Mouse (Mus musculus): Measurements from ENCODE around the gene Rangap1.
"Not testable (repeated sequence)": the region's sequence is repeated elsewhere in the genome, so short reads cannot be mapped to it uniquely, and the experiment has no call there.

Rangap1 gene

GRCm38 (mm10) chr15:81739924-81740323 lies 5.4 kb downstream of the Rangap1 start:
- DNase-seq: no peak

DNA sequence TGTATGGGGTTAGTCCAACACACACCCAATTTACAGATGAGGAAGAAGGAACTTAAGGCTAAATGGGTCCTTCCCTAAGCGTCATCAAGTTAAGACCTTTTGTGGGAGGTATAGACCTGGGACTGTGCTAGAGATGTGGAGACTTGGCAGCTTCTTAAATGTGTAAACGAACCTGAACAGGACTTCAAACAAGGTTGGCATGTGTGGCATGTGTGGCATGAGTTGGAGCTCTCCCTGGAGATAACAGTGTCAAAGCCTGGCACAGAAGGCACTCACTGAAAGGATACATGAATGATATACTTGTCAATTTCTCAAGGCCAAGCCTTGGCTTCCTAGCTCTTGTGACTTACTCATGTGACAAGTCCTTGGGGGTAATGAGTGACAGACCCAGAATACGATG lies 6.0 kb downstream of the Rangap1 start:
- DNase-seq: no peak

GRCm38 (mm10) chr15:81735075-81735474 lies 10.3 kb downstream of the Rangap1 start:
- DNase-seq: no peak

DNA sequence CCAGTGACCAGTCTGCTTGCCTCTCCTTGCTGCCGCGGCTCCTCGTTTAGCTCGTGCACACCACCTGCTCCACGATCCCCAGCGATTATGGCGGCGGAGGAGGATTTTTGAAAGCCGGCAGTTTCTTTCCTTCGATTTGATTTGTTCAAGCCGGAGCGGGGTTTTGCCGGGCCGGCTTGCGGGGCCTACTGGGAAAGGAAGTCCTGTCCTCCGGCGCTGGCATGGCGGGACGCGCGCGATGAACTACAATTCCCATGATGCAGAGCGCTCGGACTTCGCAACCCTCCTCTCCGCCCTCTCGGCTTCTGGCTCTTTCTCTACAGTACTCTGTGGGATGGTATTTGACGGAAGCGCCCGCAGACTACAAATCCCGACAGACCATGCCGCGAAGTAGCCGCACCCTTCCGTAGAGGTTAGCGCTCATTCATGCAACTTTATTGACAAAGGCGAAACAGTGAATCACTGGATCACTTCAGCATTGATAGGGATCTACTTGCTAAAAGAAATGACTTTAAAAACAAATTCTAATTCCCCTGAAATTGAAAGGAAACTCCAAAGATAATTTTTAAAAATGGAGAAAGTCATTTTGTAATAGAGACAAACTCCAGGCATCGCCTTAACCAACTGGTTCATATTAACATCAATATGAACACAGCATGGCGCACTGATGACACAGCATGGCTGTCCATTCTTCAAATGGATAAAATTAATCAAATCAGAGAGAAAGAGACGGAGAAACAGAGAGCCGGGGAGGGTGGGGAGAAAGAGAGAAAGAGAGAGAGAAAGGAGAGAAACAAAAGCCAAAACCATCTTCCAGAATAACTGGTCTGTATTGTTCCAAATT lies 15.3 kb downstream of the Rangap1 start:
- DNase-seq: peak; percentile 97

DNA sequence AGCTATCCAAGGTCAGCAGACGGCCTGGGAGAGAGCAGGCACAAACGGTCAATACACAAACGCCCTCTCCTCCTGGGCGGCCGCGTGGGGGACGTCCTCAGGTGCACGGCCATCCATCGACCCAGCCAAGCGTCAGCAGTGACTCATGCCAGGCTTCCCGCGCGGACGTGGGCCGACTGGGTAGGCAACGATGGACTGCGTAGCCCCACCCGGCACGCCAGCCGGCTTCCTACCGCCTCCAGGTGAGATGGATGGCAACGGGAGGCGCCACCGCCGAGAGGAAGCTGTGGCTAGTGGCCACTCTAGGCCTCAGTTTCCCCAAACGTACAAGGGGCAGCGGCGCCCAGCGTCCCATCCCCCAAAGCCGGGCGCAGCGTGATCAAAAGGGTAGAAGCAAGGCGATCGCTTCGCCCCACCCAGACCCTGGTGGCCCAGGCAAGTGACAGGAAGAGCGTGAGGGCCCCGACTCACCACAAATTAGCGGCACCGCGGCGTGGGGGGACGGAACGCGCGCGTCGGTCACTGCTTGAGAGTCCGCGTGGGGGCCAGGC lies 16.0 kb downstream of the Rangap1 start:
- peak; percentile 37 to 43 for DNase-seq

DNA sequence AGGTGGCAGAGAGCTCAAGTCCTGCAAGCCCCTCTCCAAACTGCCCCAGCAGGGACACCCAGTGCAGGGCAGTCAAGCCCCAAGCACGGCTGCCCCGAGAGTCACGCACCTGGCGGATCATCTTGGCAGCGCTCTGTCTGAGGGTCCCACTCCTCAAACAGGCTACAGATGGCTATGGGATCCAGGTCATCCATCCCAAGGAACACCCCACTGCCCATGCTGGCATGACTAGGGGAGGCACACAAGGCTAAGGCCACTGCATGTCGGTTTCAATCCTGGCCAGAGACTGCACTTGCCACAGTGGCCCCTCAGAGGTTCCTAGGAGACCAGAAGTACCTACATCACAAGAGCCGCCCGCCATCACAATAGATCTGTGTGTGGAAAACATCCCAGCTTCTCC lies 19.4 kb downstream of the Rangap1 start:
- DNase-seq: no peak

GRCm38 (mm10) chr15:81723653-81724052 lies 21.7 kb downstream of the Rangap1 start:
- no peak for DNase-seq

GRCm38 (mm10) chr15:81722361-81722760 lies 23.0 kb downstream of the Rangap1 start:
- no peak for DNase-seq

DNA sequence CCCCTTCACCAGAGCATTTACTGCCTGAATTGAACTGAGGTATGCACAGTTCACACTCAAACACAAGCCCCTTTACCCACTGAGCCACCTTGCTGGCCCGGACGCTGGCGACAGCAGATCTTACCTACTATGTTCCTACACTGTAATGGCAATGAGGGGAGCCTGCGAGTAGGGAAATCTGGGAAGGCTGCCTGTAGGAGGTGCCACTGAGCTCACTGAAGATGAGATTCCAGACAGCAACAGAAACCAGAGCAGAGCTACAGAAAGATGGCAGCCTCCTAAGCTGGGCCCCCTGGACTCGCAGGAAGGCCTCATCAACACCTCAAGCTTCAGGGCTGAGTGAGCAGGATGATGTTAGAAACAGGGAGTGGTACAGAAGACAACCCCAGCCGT lies 26.2 kb downstream of the Rangap1 start:
- DNase-seq: no peak

GRCm38 (mm10) chr15:81718336-81719138 lies 26.8 kb downstream of the Rangap1 start:
- DNase-seq: no peak

- DNase-seq: no peak
Measured at GRCm38 (mm10) chr15:81713742-81714141, 31.6 kb downstream of the Rangap1 start.

DNA sequence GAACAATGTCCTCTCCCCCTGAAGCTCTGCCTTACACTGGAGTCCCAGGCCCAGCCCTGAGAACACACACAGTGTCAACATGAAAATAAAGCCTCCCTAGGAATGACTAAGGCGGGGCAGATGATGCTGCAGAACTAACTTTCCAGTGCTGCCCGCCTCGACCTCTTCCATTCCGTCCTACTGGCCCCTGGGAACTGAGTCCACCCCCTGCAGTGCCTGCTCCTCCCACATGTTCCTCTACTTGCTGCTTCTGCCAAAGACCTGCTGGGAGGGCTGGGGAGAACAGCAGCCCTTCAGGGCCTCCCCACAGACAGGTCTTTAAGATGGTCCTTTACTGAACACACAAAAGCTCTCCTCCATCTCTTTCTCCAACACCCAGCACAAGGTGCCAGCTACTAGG lies 34.5 kb downstream of the Rangap1 start:
- DNase-seq: no peak

DNA sequence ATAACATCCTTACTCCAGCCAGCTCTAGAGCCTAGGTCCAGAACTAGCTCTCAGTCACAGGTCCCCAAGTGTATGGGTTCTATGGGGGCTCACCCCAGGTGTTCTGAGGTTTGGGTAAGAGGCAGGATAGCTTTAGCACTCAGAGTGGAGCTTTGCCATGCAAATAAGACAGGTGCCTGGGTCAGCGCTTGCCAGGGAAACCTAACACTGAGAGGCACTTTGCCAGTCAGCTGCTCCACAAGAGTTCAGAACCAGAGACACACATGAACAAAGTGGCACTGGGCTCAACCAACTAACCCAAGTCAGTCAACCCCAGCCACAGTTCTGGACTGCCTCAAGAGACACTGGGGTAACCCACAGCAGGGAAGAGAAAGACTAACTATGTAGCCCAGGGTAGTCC lies 35.6 kb downstream of the Rangap1 start:
- DNase-seq: no peak

GRCm38 (mm10) chr15:81708991-81709390 lies 36.3 kb downstream of the Rangap1 start:
- DNase-seq: no peak

DNA sequence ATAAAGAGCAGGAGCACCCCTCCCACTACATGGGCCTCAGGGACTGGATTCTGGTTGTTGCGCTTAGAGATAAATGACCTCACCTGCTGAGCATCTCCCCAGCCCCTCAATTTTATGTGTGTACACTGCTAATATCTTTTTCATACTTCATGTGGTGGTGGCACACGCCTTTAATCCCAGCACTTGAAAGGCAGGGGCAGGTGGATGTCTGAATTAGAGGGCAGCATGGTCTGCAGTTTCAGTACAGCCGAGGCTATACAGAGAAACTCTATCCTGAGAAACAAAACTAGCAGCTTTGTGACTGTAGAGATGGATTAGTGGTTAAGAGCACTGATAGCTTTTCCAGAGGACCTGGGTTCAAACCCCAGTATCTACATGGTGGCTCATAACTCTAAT lies 42.2 kb downstream of the Rangap1 start:
- DNase-seq: no peak

DNA sequence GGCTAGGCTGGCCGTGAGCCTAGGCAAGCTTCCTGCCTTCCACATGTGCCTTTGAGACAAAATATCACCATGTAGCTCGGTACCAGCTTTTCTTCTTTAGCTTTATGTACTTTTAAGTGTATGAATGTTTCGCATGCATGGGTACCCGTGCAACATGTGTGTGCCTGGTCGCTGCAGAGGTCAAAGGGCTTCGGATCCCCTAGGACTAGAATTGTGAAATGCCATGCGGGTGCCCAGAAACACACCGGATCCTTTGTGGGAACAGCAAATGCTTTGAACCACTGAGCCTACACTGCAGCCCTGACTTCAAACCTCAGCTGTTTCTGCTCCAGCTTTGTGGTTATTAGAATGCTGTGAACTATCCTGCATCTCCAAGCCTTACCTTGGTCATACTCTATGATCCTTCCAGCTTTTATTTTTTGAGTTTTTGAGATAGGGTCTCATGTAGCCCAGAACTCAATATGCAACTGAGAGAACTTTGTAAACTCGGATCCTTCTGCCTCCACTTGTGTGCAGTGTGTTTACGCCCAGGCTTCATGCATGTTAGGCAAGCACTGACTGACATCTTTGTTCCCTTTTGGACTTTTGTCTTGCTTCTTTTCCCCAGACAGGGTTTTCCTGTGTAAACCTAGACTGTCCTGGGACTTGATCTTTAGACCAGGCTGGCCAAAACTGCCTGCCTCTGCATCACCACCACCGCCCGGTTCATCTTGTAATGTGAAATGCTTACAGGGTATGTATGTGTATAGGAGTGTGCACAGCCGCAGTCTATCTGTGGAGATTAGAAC lies 42.8 kb downstream of the Rangap1 start:
- no peak for DNase-seq

- not testable (repeated sequence) for DNase-seq
Measured at GRCm38 (mm10) chr15:81701350-81701749, 44.0 kb downstream of the Rangap1 start.

DNA sequence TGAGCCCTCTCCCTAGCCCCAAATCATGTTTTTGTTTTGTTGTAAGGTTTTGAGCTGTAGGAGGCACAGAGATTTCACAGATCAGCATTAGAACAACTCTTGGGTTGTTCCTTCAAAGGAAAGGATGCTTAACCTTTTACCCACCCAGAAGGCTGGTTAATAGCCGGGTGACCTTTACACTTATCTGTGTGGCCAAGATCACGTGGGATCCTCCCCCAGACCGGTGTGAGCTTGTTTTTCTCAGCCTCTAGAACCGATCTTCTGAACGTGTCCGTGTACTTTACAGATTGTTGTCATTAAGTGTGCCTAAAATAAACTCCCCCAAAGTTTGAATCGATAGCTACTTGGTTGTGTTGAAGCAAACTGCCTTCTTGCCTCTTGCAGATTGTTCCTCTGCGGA lies 44.7 kb downstream of the Rangap1 start:
- DNase-seq: no peak

- no peak for DNase-seq
Measured at GRCm38 (mm10) chr15:81700161-81700560, 45.2 kb downstream of the Rangap1 start.

GRCm38 (mm10) chr15:81698532-81698931 lies 46.8 kb downstream of the Rangap1 start:
- DNase-seq: no peak

GRCm38 (mm10) chr15:81697847-81698246 lies 47.5 kb downstream of the Rangap1 start:
- peak; percentile 38 to 41 for DNase-seq

DNA sequence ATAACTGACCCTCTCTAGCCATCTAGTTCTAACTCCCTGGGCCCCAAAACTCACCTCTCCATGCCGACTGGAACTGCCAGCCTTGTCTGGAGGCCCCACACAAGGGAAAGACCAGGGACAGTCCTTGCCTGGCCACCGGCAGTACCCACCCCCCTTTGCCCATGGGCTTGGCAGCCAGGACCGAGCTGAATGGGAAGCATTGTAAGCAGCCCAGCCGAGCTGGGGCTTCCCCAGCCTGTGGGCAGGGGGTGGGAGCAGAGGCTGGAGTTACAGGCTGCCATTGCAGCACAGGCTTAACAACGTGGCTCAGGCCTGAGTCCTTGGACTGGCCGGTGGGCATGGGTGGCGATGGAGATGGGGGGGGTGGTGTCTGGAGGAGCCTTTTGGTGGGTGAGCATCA lies 48.2 kb downstream of the Rangap1 start, which contains the start of gene Chadl:
Chadl (minus strand) TSS at position 113 of the 400 bp plus-strand sequence.
- no peak for DNase-seq

DNA sequence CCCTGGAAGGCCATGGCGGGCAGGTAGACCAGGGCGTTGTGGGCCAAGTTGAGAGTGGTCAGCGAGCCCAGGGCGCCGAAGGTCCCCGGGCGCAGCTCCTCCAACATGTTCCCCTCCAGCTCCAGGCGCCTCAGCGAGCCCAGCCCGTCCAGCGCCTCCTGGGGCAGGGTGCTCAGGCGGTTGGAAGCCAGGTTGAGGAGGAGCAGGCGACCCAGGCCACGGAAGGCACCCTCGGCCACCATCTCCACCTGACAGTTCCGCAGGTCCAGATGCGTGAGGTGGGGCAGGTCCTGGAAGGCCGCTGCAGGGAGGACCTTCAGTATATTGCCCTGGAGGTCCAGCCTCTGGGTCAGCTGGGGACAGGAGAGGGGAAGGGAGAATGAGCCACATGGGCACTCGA lies 50.4 kb downstream of the Rangap1 start:
- peak in 1 of 2 experiments; percentile 25 for DNase-seq

Measured in cerebellum, postnatal 36 days (tissue).